Mouse (Mus musculus) liver, embryonic 11.5 days (tissue): Measurements from ENCODE around the gene Hmga1. TPM values are rescaled to one million over a fixed set of nuclear protein-coding genes. Genes with fewer than 3 reads are reported as not detected.

Experiments used
- ATAC-seq: fragments of 200-750 bp; cut with Nextera tagmentation; replicated peaks from 2 replicates; pipeline ENCODE4 v1.8.0; 2017; ENCODE audit warnings: moderate number of reproducible peaks, mild to moderate bottlenecking, moderate TSS enrichment, moderate library complexity; ENCODE audit not compliant: low FRiP score
- DNase-seq: peaks from one replicate; pipeline ENCODE4 v3.0.0-alpha.2; 2017; ENCODE audit warnings: low spot score
- H3K27ac ChIP-seq: fragments of 300-500 bp; sonication (generic); 2 replicates; pipeline ENCODE4 v1.5.1; 2014; ENCODE audit warnings: mild to moderate bottlenecking, low read depth, low read length, control low read depth
- H3K27me3 ChIP-seq: fragments of 300-500 bp; sonication (generic); replicated peaks from 2 replicates; pipeline ENCODE4 v1.6.1; 2014; ENCODE audit warnings: low read length, mixed read lengths; ENCODE audit not compliant: control insufficient read depth, insufficient read depth
- H3K36me3 ChIP-seq: fragments of 300-500 bp; sonication (generic); 2 replicates; pipeline ENCODE4 v1.6.1; 2014; ENCODE audit warnings: mild to moderate bottlenecking, low read length, moderate library complexity, mixed read lengths; ENCODE audit not compliant: control insufficient read depth, insufficient read depth
- H3K4me1 ChIP-seq: fragments of 300-500 bp; sonication (generic); replicated peaks from 2 replicates; pipeline ENCODE4 v1.6.1; 2014; ENCODE audit warnings: low read length, mixed read lengths; ENCODE audit not compliant: control insufficient read depth, insufficient read depth
- H3K4me2 ChIP-seq: fragments of 300-500 bp; sonication (generic); 2 replicates; pipeline ENCODE4 v1.6.1; 2014; ENCODE audit warnings: mild to moderate bottlenecking, control low read depth, moderate library complexity
- H3K4me3 ChIP-seq: fragments of 300-500 bp; sonication (generic); 2 replicates; pipeline ENCODE4 v1.5.1; 2014; ENCODE audit warnings: low read depth, low read length, control low read depth
- H3K9ac ChIP-seq: fragments of 300-500 bp; sonication (generic); 2 replicates; pipeline ENCODE4 v1.6.1; 2014; ENCODE audit warnings: low read depth, low read length, control low read depth
- H3K9me3 ChIP-seq: fragments of 300-500 bp; sonication (generic); 2 replicates; pipeline ENCODE4 v1.6.1; 2016; ENCODE audit warnings: low read length, inconsistent platforms, mixed read lengths; ENCODE audit not compliant: control insufficient read depth
- WGBS: fragments of 180-500 bp; shearing (Covaris S2); extraction: QIAGEN DNeasy Blood & Tissue Kit; methylation state at CpG from one replicate; pipeline ENCODE4 v1.1.7; 2014; 5-methylcytosine and 5-hydroxymethylcytosine counted together
- polyA plus RNA-seq: library from polyadenylated mRNA; unstranded; fragments of >200 nt; fragmentation: Nextera tagmentation; extraction: Ambion mirVana; gene quantifications from 2 replicates; pipeline ENCODE4 v1.2.1, GENCODE M21; 2014

The Hmga1 gene
- polyA plus RNA-seq, 1 experiment from 2014 or later: 675 TPM

- peak overlapping the region; percentile 8; the same call in 1 of the 2 replicates for H3K9ac ChIP-seq
- peak overlapping the region; percentile 34; the same call in 1 of the 2 replicates for H3K27ac ChIP-seq
- no peaks in the 10 kb centered on the region for H3K27me3 ChIP-seq
- peaks cover 44% of the 10 kb centered on the region for H3K4me1 ChIP-seq
- H3K4me3 ChIP-seq: no peak overlapping the region
- no peaks in the 10 kb centered on the region for H3K9me3 ChIP-seq
- no peak overlapping the region for H3K4me2 ChIP-seq
- H3K36me3 ChIP-seq: peaks cover 37% of the 10 kb centered on the region
- DNase-seq: no peak
- peak; percentile 77 for ATAC-seq
- WGBS: 68% methylated on average over 13 of the region's 13 CpGs
These were observed 27.0 kb downstream of the Hmga1 start for GRCm38 (mm10) chr17:27583185-27583894.

GRCm38 (mm10) chr17:27586661-27587060 is 30.4 kb downstream of the Hmga1 start:
- H3K4me3 ChIP-seq: no peak overlapping the region
- ATAC-seq: no peak
- DNase-seq: no peak
- H3K27me3 ChIP-seq: no peaks in the 10 kb centered on the region
- peaks cover 15% of the 10 kb centered on the region; the same call in 1 of the 2 replicates for H3K36me3 ChIP-seq
- WGBS: 46% methylated on average over 9 of the region's 9 CpGs
- no peaks in the 10 kb centered on the region for H3K9me3 ChIP-seq
- no peak overlapping the region for H3K27ac ChIP-seq
- H3K4me2 ChIP-seq: no peak overlapping the region
- no peak overlapping the region for H3K9ac ChIP-seq
- peaks cover 43% of the 10 kb centered on the region for H3K4me1 ChIP-seq

DNA sequence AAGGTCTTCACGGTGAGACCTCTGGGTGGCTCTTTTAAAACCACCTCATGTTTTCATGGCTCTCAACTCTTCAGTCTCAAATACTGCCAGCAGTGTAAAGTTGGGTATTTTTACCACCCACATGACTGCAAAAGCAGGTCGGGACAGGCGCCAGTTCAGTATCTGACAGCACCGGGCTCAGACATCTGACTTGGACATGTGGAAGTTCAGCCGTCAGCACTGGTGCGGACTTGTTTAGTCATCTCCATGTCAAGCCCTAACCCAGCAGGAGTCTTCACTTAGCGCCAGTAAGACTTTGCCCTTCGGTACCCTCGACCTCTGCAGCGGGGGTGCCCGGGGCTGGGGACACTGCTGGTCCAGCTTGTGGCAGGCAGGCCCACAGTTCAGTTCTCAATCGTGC is 31.0 kb downstream of the Hmga1 start:
- Histone ChIP-seq H3K9ac (no peak overlapping the region), H3K36me3 (peaks cover 12% of the 10 kb centered on the region; the same call in 1 of the 2 replicates)

GRCm38 (mm10) chr17:27588231-27588630 is 31.9 kb downstream of the Hmga1 start:
- Histone ChIP-seq H3K27me3 (no peaks in the 10 kb centered on the region), H3K9me3 (no peaks in the 10 kb centered on the region), H3K9ac (peak overlapping the region; percentile 30; the same call in 1 of the 2 replicates), H3K36me3 (peaks cover 14% of the 10 kb centered on the region), H3K4me1 (peaks cover 36% of the 10 kb centered on the region), H3K4me3 (no peak overlapping the region), H3K27ac (peak overlapping the region; percentile 56; the same call in 1 of the 2 replicates), H3K4me2 (no peak overlapping the region; the same call in 1 of the 2 replicates)
- DNase-seq: no peak
- WGBS: 32% methylated on average over 8 of the region's 8 CpGs
- no peak for ATAC-seq

More for the DNA sequence above, 31.0 kb downstream of the Hmga1 start:
- ATAC-seq (no peak), DNase-seq (no peak)
- Histone ChIP-seq H3K27ac (peak overlapping the region; percentile 23; the same call in 1 of the 2 replicates), H3K27me3 (no peaks in the 10 kb centered on the region), H3K4me3 (no peak overlapping the region), H3K4me2 (no peak overlapping the region), H3K4me1 (peaks cover 43% of the 10 kb centered on the region), H3K9me3 (no peaks in the 10 kb centered on the region)
- 65% methylated on average over 12 of the region's 12 CpGs for WGBS

GRCm38 (mm10) chr17:27591826-27592564 is 35.7 kb downstream of the Hmga1 start:
- Histone ChIP-seq H3K27ac (no peak overlapping the region), H3K4me1 (peaks cover 26% of the 10 kb centered on the region), H3K4me2 (no peak overlapping the region), H3K4me3 (no peak overlapping the region), H3K36me3 (peaks cover 26% of the 10 kb centered on the region), H3K9ac (no peak overlapping the region), H3K9me3 (no peaks in the 10 kb centered on the region), H3K27me3 (no peaks in the 10 kb centered on the region)
- no peak for DNase-seq
- ATAC-seq: no peak
- WGBS: 83% methylated on average over 12 of the region's 12 CpGs

DNA sequence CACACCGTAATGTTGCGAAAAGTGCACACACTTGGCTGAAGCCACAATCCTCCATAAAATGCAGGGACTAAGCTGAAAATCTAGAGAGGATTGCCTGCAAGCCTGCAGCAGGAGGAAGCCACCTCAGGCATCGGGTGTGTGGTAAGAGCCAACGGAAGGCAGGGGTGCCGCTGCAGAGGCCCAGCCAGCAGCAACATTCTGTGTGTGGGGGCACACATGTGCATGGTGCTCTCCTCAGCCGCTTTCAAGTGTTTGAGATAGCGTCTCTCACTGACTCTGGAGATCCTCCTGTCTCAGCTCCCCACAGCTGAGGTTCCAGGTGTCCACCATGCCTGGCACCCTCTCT is 36.2 kb downstream of the Hmga1 start:
- no peak overlapping the region for H3K9ac ChIP-seq
- H3K9me3 ChIP-seq: no peaks in the 10 kb centered on the region
- no peak overlapping the region for H3K4me2 ChIP-seq
- H3K4me1 ChIP-seq: peaks cover 21% of the 10 kb centered on the region
- ATAC-seq (no peak), DNase-seq (no peak)
- 84% methylated on average over 7 of the region's 7 CpGs for WGBS
- peaks cover 23% of the 10 kb centered on the region for H3K36me3 ChIP-seq
- H3K27me3 ChIP-seq: no peaks in the 10 kb centered on the region
- no peak overlapping the region for H3K27ac ChIP-seq
- H3K4me3 ChIP-seq: no peak overlapping the region

DNA sequence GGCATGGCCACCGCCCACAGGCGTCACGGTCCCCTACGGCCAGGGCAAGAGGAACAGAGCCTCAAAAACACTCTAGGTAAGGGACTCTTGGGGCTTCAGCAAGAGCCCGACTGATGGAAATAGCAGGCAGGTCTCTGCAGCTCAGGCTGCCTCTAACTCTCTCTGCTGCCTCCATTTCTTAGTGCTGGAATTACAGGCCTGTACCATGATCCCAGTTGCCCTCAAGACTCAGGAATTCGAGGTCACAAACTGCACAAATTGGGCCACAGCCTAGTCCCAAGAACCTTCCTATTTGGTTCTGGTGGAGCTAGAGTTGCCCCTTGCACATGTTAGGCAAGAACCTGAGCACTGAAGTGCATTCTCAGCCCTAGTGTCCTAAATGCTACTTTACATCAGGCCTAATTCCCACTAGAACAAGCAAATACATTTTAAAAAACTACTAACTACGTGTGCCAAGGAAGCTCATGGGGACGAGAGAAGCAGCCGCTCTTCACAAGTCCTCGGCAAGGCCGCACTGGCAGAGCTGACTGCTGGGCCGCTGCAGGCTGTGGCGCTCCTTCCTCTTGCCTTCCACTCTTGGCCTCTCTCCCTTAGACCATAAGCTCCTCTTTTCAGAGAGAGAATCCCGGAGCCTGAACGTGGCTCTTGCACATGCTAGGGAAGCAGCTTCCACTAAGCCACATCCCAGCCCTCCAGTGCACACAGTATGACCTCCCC is 39.5 kb downstream of the Hmga1 start:
- Histone ChIP-seq H3K9ac (no peak overlapping the region), H3K4me1 (peaks cover 3% of the 10 kb centered on the region; the same call in 1 of the 2 replicates), H3K36me3 (peaks cover 23% of the 10 kb centered on the region), H3K9me3 (no peaks in the 10 kb centered on the region), H3K4me2 (no peak overlapping the region), H3K27ac (no peak overlapping the region), H3K27me3 (no peaks in the 10 kb centered on the region), H3K4me3 (no peak overlapping the region)
- no peak for DNase-seq
- 86% methylated on average over 15 of the region's 15 CpGs for WGBS
- no peak for ATAC-seq

DNA sequence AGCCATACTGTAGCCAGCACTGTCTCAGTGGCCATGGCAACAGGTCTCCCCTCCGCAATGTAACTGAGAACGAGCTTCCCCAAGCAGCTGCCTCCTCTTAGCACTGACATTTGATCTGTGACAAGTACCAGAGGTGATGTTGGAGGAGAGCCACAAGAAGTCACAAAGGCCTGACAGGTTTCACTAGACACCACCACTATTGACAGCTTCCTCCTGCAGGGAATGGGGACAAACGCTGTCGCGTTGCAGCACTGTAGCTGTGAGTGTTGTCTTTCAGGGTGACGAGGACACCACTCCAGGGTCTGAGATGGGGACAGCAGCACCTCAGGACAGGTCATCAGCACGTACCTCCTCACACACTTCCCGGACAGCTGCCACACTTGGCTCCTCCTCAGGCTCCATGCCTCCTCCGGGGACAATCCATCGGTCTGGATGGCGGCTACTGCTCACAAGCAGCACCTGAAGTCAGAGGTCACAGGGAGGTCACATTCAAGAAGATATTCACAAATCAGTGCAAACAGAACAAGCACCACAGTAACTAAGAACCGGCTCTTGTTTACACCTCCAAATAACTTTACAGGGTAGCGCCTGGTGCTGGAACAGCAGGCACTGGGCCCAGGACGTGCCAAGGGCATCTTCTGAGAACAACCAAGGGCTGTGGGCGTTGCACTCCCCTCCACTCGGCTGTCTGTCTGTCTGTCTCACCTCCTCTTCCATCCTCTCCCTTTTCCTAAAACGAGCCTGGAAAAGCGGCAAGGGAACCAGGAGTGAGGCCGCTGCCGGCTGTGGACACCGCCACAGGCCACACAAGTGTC is 40.3 kb downstream of the Hmga1 start:
- no peak for ATAC-seq
- peaks cover 7% of the 10 kb centered on the region for H3K4me1 ChIP-seq
- 78% methylated on average over 21 of the region's 21 CpGs for WGBS
- no peak overlapping the region for H3K9ac ChIP-seq
- no peak overlapping the region for H3K4me2 ChIP-seq
- H3K4me3 ChIP-seq: no peak overlapping the region
- no peaks in the 10 kb centered on the region for H3K27me3 ChIP-seq
- no peaks in the 10 kb centered on the region for H3K9me3 ChIP-seq
- no peak overlapping the region for H3K27ac ChIP-seq
- DNase-seq: no peak
- H3K36me3 ChIP-seq: peaks cover 23% of the 10 kb centered on the region
